Mouse (Mus musculus) liver, adult 2 months (tissue): Measurements from ENCODE around the gene Imp3.

Source experiments
- CTCF ChIP-seq: fragments of 200-500 bp; IDR thresholded peaks from 2 replicates; pipeline ENCODE4 v1.5.1; 2011; ENCODE audit warnings: low read depth, low read length, control low read depth
- POLR2A ChIP-seq: fragments of 200-500 bp; IDR thresholded peaks from 2 replicates; pipeline ENCODE4 v1.6.1; 2011; ENCODE audit warnings: low read length, control low read depth; ENCODE audit not compliant: insufficient read depth; ENCODE audit errors: extremely low read depth

DNA sequence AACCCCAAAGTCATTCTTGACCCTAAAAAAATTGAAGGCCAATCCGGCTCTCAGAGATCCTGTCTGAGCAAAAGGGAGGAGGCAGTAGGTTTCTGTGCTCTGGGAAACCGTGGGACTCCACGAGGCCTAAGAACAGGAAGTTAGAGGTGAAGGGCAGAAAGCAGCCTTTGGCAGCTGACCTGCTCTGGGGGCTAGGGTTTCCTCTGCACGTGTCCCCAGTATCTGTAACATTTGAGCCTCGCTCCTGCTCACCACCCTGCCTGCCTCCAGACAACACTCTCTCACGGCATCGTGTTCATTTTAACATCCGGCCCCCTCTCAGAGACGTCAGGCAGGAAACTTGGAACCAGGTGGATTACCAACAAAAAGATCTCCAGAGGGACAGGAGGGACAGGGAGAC lies 36.7 kb upstream of the Imp3 start:
- TF ChIP-seq POLR2A (no peak), CTCF (no peak)
